Mouse (Mus musculus) heart, embryonic 14.5 days (tissue): ENCODE results near the gene Serinc4. TPM values are rescaled to one million over a fixed set of nuclear protein-coding genes. Genes with fewer than 3 reads are reported as not detected.
A peak's percentile ranks its signal among the peaks of the same experiment; 100 is the strongest.

Source experiments
- ATAC-seq: fragments of 200-750 bp; cut with Nextera tagmentation; 2 replicates; pipeline ENCODE4 v1.8.0; 2017; ENCODE audit warnings: low read depth, moderate TSS enrichment; ENCODE audit not compliant: insufficient number of reproducible peaks, insufficient read depth, low FRiP score
- H3K27ac ChIP-seq, 2 experiments: fragments of 200-500 bp in 1 of 2; fragments of 300-500 bp in 1 of 2; sonication (generic) in 1 of 2; replicated peaks in 1 of 2; 2 replicates each; pipeline ENCODE4 v1.5.1; 2012 to 2014; ENCODE audit warnings: low read depth in 2 of 2, low read length in 2 of 2, control low read depth in 1 of 2, mild to moderate bottlenecking in 1 of 2, mixed read lengths in 1 of 2; ENCODE audit not compliant: control insufficient read depth in 1 of 2, insufficient read depth in 1 of 2
- H3K27me3 ChIP-seq: fragments of 300-500 bp; sonication (generic); 2 replicates; pipeline ENCODE4 v1.6.1; 2014; ENCODE audit warnings: mild to moderate bottlenecking, low read length, control low read depth; ENCODE audit not compliant: control insufficient read depth, insufficient read depth
- H3K36me3 ChIP-seq: fragments of 300-500 bp; sonication (generic); 2 replicates; pipeline ENCODE4 v1.6.1; 2014; ENCODE audit warnings: mild to moderate bottlenecking, control low read depth, low read length, mixed read lengths; ENCODE audit not compliant: control insufficient read depth, insufficient read depth
- H3K4me1 ChIP-seq, 2 experiments: fragments of 200-500 bp in 1 of 2; fragments of 300-500 bp in 1 of 2; sonication (generic) in 1 of 2; 2 replicates each; pipeline ENCODE4 v1.6.1; 2012 to 2014; ENCODE audit warnings: low read length in 2 of 2, control low read depth in 1 of 2, mixed read lengths in 1 of 2; ENCODE audit not compliant: control insufficient read depth in 2 of 2, insufficient read depth in 2 of 2
- H3K4me2 ChIP-seq: fragments of 300-500 bp; sonication (generic); 2 replicates; pipeline ENCODE4 v1.6.1; 2014; ENCODE audit warnings: mild to moderate bottlenecking, low read length
- H3K4me3 ChIP-seq, 2 experiments: fragments of 200-500 bp in 1 of 2; fragments of 300-500 bp in 1 of 2; sonication (generic) in 1 of 2; 2 replicates each; pipeline ENCODE4 v1.5.1; 2012 to 2014; ENCODE audit warnings: low read length in 2 of 2, mild to moderate bottlenecking in 2 of 2, control low read depth in 1 of 2, low read depth in 1 of 2, moderate library complexity in 1 of 2; ENCODE audit not compliant: control insufficient read depth in 1 of 2, insufficient read depth in 1 of 2
- H3K9ac ChIP-seq: fragments of 300-500 bp; sonication (generic); 2 replicates; pipeline ENCODE4 v1.6.1; 2014; ENCODE audit warnings: mild to moderate bottlenecking, low read length
- H3K9me3 ChIP-seq: fragments of 300-500 bp; sonication (generic); 2 replicates; pipeline ENCODE4 v1.6.1; 2016; ENCODE audit warnings: low read length, control low read depth; ENCODE audit not compliant: control insufficient read depth
- WGBS: fragments of 180-500 bp; shearing (Covaris S2); extraction: QIAGEN DNeasy Blood & Tissue Kit; methylation state at CpG from one replicate; pipeline ENCODE4 v1.1.7; 2014; 5-methylcytosine and 5-hydroxymethylcytosine counted together
- polyA plus RNA-seq: library from polyadenylated mRNA; unstranded; fragments of >200 nt; fragmentation: Nextera tagmentation; extraction: Ambion mirVana; gene quantifications from 2 replicates; pipeline ENCODE4 v1.2.1, GENCODE M21; 2014

Serinc4 gene
- polyA plus RNA-seq, 1 experiment from 2014 or later, result 0.20 TPM

DNA sequence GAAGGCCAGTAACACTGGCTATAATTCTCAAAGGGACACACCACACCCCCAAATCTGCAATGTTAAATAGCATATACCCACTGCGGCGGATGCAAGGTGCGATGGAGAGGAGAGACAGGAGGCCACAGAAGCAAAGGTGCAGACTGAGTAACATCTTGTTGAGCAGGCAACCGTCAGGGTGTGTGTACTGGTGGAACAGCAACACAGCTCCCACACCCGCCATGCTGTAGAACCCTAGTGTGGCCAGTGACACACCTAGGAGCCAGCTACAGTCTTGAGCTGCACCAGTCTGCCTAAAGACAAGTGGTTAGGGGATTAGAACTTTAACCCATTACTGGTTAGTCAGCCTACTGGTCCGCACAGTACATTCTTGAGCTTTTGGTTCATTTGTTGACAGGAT, 2.7 kb downstream of the Serinc4 start:
- no peak overlapping the region for H3K4me3 ChIP-seq
- H3K27me3 ChIP-seq, result no peaks in the 10 kb centered on the region
- H3K9me3 ChIP-seq, result no peaks in the 10 kb centered on the region
- H3K36me3 ChIP-seq, result peaks cover 55% of the 10 kb centered on the region
- H3K27ac ChIP-seq, result peak overlapping the region; percentile 21 to 86
- peaks cover 12 to 47% of the 10 kb centered on the region in 2 experiments for H3K4me1 ChIP-seq
- H3K9ac ChIP-seq, result no peak overlapping the region; the same call in 1 of the 2 replicates
- H3K4me2 ChIP-seq, result 0 out of 2 replicates have a peak overlapping the region, but pooled peaks have one; percentile 48
- 84% methylated on average over 6 of the region's 6 CpGs for WGBS
- ATAC-seq, result no peak

DNA sequence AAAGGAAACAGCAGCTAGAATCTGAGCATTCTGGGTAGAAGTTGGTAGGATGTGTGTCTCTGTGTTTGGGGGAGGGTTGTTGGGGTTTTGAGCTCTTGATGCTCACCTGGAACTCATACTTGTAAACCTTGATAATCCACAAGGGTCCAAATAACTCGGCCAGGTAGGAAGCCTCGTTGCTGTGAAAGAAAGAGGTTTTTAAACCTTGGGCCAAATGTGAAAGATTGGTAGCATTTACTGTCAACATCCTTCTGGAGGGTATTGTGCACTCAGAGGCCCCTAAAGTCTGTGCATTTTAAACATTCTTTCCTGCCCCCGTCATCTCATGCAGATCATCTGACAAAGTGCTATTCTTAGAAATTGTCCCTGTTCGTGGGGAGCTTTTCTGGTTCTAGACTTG, 3.6 kb downstream of the Serinc4 start, which contains the start of gene Hypk:
Gene Hypk (plus strand): TSS at position 301 of the 400 bp plus-strand sequence.
- Histone ChIP-seq H3K4me3 (no peak within 1 kb of the TSS), H3K36me3 (peaks cover 46% of the 10 kb centered on the region), H3K27ac (peak within 1 kb of the TSS; percentile 66 to 86), H3K9ac (peak within 1 kb of the TSS; percentile 12), H3K4me1 (peaks cover 13 to 46% of the 10 kb centered on the region in 2 experiments), H3K27me3 (no peaks in the 10 kb centered on the region), H3K4me2 (peak within 1 kb of the TSS; percentile 48), H3K9me3 (no peaks in the 10 kb centered on the region)
- 40% methylated on average over 4 of the region's 4 CpGs for WGBS
- ATAC-seq, result no peak

DNA sequence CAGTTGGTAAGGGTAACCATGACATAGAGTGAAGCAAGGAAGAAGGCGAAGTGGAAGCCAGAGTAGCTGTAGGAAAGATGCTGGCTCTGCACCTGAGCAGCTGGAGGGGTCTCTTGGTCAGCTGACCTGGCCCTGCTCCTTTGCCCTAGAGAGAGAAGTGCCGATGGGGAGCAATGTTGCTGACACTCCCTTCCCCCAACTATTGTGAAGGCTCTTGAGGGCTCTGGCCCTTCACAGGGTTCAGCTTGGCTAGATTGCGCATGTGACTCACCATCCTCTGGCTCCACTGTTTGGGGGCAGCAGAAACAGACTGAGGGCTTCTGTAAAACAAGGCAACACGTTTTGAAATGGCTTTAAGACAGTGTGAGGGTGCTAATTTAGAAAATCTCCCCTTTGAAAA, 4.2 kb downstream of the Serinc4 start:
- peaks cover 46% of the 10 kb centered on the region for H3K36me3 ChIP-seq
- no peaks in the 10 kb centered on the region for H3K27me3 ChIP-seq
- peak overlapping the region; percentile 48 for H3K4me2 ChIP-seq
- peak overlapping the region; percentile 12; the same call in 1 of the 2 replicates for H3K9ac ChIP-seq
- H3K4me1 ChIP-seq, result peaks cover 15 to 48% of the 10 kb centered on the region in 2 experiments
- H3K4me3 ChIP-seq, result no peak overlapping the region
- peak overlapping the region; percentile 58 to 86 for H3K27ac ChIP-seq
- WGBS, result 51% methylated on average over 4 of the region's 4 CpGs
- no peaks in the 10 kb centered on the region for H3K9me3 ChIP-seq
- ATAC-seq, result no peak

DNA sequence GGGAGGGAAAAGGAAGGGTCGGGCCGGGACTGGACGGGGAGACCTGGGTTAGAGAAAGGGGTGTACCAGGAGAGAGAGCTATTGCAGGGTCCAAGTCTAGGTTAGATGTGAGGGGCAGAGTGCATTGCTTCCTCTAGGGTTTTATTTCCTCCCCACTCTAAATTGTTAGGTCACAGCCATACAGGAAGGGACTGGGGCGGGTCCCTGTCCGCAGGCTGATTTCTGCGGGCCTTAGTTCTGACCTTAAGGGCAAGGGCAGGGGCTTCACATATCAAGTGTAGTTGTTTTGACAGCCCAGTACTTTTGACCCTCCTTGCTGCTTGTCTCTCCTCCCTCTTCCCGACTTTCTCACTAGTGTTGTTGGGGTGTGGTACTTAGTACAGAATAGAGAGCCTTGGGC, 6.5 kb downstream of the Serinc4 start:
- Histone ChIP-seq H3K4me1 (peaks cover 13 to 42% of the 10 kb centered on the region in 2 experiments), H3K27me3 (no peaks in the 10 kb centered on the region), H3K27ac (peak overlapping the region; percentile 67 to 98), H3K9me3 (no peaks in the 10 kb centered on the region), H3K4me2 (peak overlapping the region; percentile 94), H3K9ac (peak overlapping the region; percentile 100), H3K36me3 (peaks cover 40% of the 10 kb centered on the region), H3K4me3 (peak overlapping the region; percentile 98 to 99)
- ATAC-seq, result no peak
- 0% methylated on average over 7 of the region's 7 CpGs for WGBS

DNA sequence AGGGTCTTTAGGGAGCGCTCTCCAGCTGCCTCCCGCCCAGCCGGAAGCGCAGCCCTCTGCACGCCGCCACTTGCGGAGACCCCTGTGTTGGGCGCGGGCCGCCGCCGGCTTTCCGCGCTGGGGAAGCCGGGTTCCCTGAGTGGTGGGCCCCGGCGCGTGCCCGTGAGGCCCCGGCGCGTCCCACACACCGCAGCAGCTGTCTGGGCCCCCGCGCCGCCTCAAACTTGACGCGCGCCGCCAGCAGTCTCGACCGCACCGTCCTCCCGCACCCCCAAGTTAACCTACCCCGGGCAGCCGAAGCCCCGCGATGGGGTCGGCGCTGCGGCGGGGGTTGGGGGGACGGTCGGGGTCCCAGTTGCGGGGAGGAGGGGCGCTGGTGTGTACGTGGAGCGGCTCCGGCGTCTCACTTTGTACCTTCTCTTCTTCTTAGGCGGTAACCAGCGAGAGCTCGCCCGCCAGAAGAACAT, 7.0 kb downstream of the Serinc4 start:
- H3K36me3 ChIP-seq, result peaks cover 35% of the 10 kb centered on the region
- H3K9ac ChIP-seq, result peak overlapping the region; percentile 100
- peak overlapping the region; percentile 86 to 98 for H3K27ac ChIP-seq
- no peaks in the 10 kb centered on the region for H3K27me3 ChIP-seq
- WGBS, result under 1% methylated on average over 52 of the region's 54 CpGs
- peaks cover 13 to 42% of the 10 kb centered on the region in 2 experiments for H3K4me1 ChIP-seq
- ATAC-seq, result peak; percentile 12
- H3K9me3 ChIP-seq, result no peaks in the 10 kb centered on the region
- peak overlapping the region; percentile 98 to 99 for H3K4me3 ChIP-seq
- H3K4me2 ChIP-seq, result peak overlapping the region; percentile 94

DNA sequence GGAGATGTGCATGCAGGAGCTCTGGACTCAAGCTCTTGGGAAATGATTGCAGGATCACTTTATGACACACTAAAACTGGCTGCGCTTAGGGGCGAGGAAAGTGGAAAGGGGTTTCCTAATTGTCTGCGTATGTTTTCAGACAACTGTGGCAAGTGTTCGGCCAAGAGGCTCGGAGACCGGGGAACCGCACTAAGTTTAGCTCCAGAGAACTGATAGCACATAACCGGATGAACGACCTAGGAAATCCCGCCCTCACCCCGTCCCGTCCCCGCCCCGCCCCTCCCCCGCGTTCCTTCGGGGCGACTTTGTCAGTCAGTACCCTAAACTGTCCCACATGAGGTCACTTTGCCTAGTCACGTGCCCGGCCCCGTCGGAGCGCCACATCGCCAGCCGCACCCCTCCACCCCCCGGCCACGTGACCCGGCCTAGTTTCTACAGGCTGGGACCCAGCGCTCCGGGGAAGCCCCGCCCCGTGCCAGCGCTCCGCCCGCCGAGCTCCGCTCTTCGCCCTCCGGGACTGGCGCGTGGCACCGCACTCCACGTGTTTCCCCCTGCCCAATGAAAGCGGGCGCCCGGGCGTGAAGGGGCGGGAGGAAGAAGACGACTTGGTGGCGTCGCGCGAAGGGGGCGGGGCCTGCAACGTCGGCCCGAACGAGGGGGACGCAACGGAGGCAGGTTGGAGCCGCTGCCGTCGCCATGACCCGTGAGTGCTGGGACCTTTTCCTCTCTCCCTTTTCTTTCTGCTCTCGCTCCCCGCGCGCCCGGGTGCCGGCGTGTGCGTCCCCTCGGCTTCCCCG, 7.6 kb downstream of the Serinc4 start, which contains the start of gene Serf2:
Gene Serf2 (plus strand): TSS at position 457 of the 797 bp plus-strand sequence.
- H3K4me3 ChIP-seq, result peak within 1 kb of the TSS; percentile 98 to 99
- H3K27ac ChIP-seq, result peak within 1 kb of the TSS; percentile 98 to 99
- WGBS, result under 1% methylated on average over 61 of the region's 74 CpGs
- H3K4me2 ChIP-seq, result peak within 1 kb of the TSS; percentile 94
- H3K36me3 ChIP-seq, result peaks cover 30% of the 10 kb centered on the region
- H3K9ac ChIP-seq, result peak within 1 kb of the TSS; percentile 100
- peaks cover 12 to 41% of the 10 kb centered on the region in 2 experiments for H3K4me1 ChIP-seq
- no peaks in the 10 kb centered on the region for H3K9me3 ChIP-seq
- peak; percentile 98 for ATAC-seq
- H3K27me3 ChIP-seq, result no peaks in the 10 kb centered on the region

DNA sequence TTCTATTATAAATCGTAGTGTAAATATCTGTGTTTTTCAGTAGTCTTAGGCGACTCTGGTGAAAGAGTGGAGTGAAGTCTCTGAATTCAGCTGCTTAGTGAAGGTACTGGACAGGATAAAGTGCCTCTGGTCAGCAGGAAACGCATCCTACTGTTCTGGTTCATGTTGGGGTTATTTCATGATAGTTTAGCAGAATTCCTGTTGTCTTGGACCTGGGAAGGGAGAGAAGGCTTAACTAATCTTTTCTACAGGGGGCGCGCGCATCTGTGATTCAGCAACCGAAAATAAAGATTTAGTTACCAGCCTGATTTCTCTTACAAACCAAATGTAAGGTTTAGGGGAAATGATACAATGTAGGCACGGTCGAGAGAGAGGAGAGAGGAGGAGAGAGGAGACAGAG, 8.4 kb downstream of the Serinc4 start:
- H3K9ac ChIP-seq, result peak overlapping the region; percentile 80
- H3K27ac ChIP-seq, result peak overlapping the region; percentile 98 to 99
- no peaks in the 10 kb centered on the region for H3K9me3 ChIP-seq
- ATAC-seq, result no peak
- H3K27me3 ChIP-seq, result no peaks in the 10 kb centered on the region
- peaks cover 10 to 34% of the 10 kb centered on the region in 2 experiments for H3K4me1 ChIP-seq
- peaks cover 22% of the 10 kb centered on the region for H3K36me3 ChIP-seq
- peak overlapping the region; percentile 81 for H3K4me2 ChIP-seq
- peak overlapping the region; percentile 48 to 57; a peak in 3 of 4 replicates for H3K4me3 ChIP-seq
- 13% methylated on average over 9 of the region's 9 CpGs for WGBS
